Mouse (Mus musculus): ENCODE results near the gene Hephl1. TPM values are rescaled to one million over a fixed set of nuclear protein-coding genes. Genes with fewer than 3 reads are reported as not detected.

Hephl1 gene
- polyA plus RNA-seq (2014; fragmentation: Nextera tagmentation; extraction: Ambion mirVana), result not detected in 2 replicates

DNA sequence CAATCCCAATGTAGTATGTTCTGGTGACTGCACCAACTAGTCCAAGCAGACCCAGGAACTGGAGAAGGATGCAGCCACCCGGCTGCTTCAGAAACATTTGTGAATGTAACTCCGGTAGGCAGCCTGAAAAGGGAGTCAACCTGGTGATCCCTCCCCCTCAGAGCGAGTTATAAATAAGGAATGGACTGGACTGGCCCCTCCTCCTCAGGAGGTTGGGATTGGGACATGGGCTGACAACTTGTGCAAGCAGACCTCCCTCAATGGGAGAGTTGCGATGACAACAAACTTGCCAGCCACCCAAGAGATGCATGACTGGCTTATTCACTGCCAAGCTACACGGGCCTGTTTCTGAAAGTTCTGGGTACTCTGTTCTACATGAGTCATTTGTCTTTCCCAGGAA lies at the start of gene Hephl1:
Gene Hephl1 (minus strand): TSS at position 101 of the 400 bp plus-strand sequence.
- Histone ChIP-seq H3K9me3 (replicated peaks; ENCODE audit: control insufficient read depth, low read length) (no peaks in the 10 kb centered on the region), H3K9ac (replicated peaks; ENCODE audit: low read length) (no peak within 1 kb of the TSS), H3K4me3 (ENCODE audit: low read depth, low read length) (no peak within 1 kb of the TSS), H3K4me1 (ENCODE audit: control insufficient read depth, insufficient read depth, low read length) (no peaks in the 10 kb centered on the region), H3K36me3 (replicated peaks; ENCODE audit: control insufficient read depth, insufficient read depth, low read depth, low read length) (no peaks in the 10 kb centered on the region), H3K4me2 (ENCODE audit: low read depth, low read length) (no peak within 1 kb of the TSS), H3K27me3 (ENCODE audit: control insufficient read depth, insufficient read depth, low read length) (no peaks in the 10 kb centered on the region), H3K27ac (replicated peaks; ENCODE audit: low read depth, low read length) (no peak within 1 kb of the TSS)
- no peak for ATAC-seq (replicated peaks; ENCODE audit: insufficient number of reproducible peaks, low FRiP score, low TSS enrichment, low read depth)
- WGBS, result 78% methylated on average over 5 of the region's 5 CpGs
- DNase-seq (ENCODE audit: low spot score), result no peak

GRCm38 (mm10) chr9:15149246-15149926 lies 37.5 kb upstream of the Hephl1 start:
- 83% methylated on average over 6 of the region's 6 CpGs for WGBS
- H3K36me3 ChIP-seq (replicated peaks; ENCODE audit: control insufficient read depth, insufficient read depth, low read depth, low read length), result no peaks in the 10 kb centered on the region
- no peak overlapping the region for H3K4me2 ChIP-seq (ENCODE audit: low read depth, low read length)
- no peak for DNase-seq (ENCODE audit: low spot score)
- ATAC-seq (replicated peaks; ENCODE audit: insufficient number of reproducible peaks, low FRiP score, low TSS enrichment, low read depth), result no peak
- H3K9me3 ChIP-seq (replicated peaks; ENCODE audit: control insufficient read depth, low read length), result no peaks in the 10 kb centered on the region
- H3K4me3 ChIP-seq (ENCODE audit: low read depth, low read length), result no peak overlapping the region
- no peak overlapping the region for H3K27ac ChIP-seq (replicated peaks; ENCODE audit: low read depth, low read length)
- H3K27me3 ChIP-seq (ENCODE audit: control insufficient read depth, insufficient read depth, low read length), result no peaks in the 10 kb centered on the region
- H3K9ac ChIP-seq (replicated peaks; ENCODE audit: low read length), result no peak overlapping the region
- no peaks in the 10 kb centered on the region for H3K4me1 ChIP-seq (ENCODE audit: control insufficient read depth, insufficient read depth, low read length)

- no peak for ATAC-seq (replicated peaks; ENCODE audit: insufficient number of reproducible peaks, low FRiP score, low TSS enrichment, low read depth)
- no peak overlapping the region for H3K4me2 ChIP-seq (ENCODE audit: low read depth, low read length)
- H3K4me1 ChIP-seq (ENCODE audit: control insufficient read depth, insufficient read depth, low read length), result no peaks in the 10 kb centered on the region
- H3K9ac ChIP-seq (replicated peaks; ENCODE audit: low read length), result no peak overlapping the region
- no peak overlapping the region for H3K4me3 ChIP-seq (ENCODE audit: low read depth, low read length)
- no peaks in the 10 kb centered on the region for H3K9me3 ChIP-seq (replicated peaks; ENCODE audit: control insufficient read depth, low read length)
- 92% methylated on average over 1 of the region's 1 CpGs for WGBS
- H3K27me3 ChIP-seq (ENCODE audit: control insufficient read depth, insufficient read depth, low read length), result no peaks in the 10 kb centered on the region
- no peak overlapping the region for H3K27ac ChIP-seq (replicated peaks; ENCODE audit: low read depth, low read length)
- no peak for DNase-seq (ENCODE audit: low spot score)
- no peaks in the 10 kb centered on the region for H3K36me3 ChIP-seq (replicated peaks; ENCODE audit: control insufficient read depth, insufficient read depth, low read depth, low read length)
Observed at GRCm38 (mm10) chr9:15140546-15140945, 28.6 kb upstream of the Hephl1 start.

DNA sequence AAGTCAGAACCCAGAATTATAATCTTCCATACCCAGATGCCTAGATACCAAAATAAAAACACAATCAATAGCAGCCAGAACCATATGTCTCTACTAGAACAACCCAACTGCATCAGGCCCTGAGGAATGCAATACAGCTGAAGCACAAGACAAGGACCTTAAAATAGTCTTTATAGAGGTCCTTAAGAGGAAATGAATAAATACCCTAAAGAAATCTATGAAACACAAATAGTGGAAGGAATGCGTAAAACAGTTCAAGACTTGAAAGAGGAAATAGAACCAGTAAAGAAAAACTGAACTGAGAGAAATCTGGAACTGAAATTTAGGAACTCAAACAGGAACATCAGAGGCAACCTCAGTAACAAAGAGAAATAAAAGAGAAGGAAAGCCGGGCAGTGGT lies 14.0 kb upstream of the Hephl1 start:
- no peaks in the 10 kb centered on the region for H3K27me3 ChIP-seq (ENCODE audit: control insufficient read depth, insufficient read depth, low read length)
- no peak overlapping the region for H3K27ac ChIP-seq (replicated peaks; ENCODE audit: low read depth, low read length)
- DNase-seq (ENCODE audit: low spot score) (no peak), ATAC-seq (replicated peaks; ENCODE audit: insufficient number of reproducible peaks, low FRiP score, low TSS enrichment, low read depth) (no peak)
- no peaks in the 10 kb centered on the region for H3K9me3 ChIP-seq (replicated peaks; ENCODE audit: control insufficient read depth, low read length)
- no peak overlapping the region for H3K4me2 ChIP-seq (ENCODE audit: low read depth, low read length)
- WGBS, result 99% methylated on average over 2 of the region's 2 CpGs
- H3K9ac ChIP-seq (replicated peaks; ENCODE audit: low read length), result no peak overlapping the region
- H3K4me3 ChIP-seq (ENCODE audit: low read depth, low read length), result no peak overlapping the region
- H3K36me3 ChIP-seq (replicated peaks; ENCODE audit: control insufficient read depth, insufficient read depth, low read depth, low read length), result no peaks in the 10 kb centered on the region
- H3K4me1 ChIP-seq (ENCODE audit: control insufficient read depth, insufficient read depth, low read length), result no peaks in the 10 kb centered on the region

DNA sequence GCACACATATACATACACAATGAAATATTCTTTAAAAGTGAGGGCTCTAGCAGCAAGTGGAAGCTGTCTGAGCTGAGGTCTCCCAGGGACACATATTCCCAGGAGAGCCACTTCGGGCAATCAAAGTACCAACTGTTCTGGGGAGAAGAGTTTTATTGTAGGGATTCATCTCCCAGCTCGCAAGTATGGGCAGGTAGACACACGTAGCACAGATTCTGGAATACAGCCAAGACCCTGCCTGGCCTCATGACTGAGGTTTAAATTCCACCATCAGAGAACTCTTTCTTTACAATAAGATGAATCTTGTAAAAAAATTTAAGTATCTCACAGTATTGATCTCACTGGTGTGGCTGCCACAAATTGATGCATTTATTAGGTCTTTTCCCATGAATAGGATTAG lies 10.5 kb upstream of the Hephl1 start:
- H3K27ac ChIP-seq (replicated peaks; ENCODE audit: low read depth, low read length), result no peak overlapping the region
- no peaks in the 10 kb centered on the region for H3K27me3 ChIP-seq (ENCODE audit: control insufficient read depth, insufficient read depth, low read length)
- no peaks in the 10 kb centered on the region for H3K36me3 ChIP-seq (replicated peaks; ENCODE audit: control insufficient read depth, insufficient read depth, low read depth, low read length)
- no peaks in the 10 kb centered on the region for H3K9me3 ChIP-seq (replicated peaks; ENCODE audit: control insufficient read depth, low read length)
- H3K9ac ChIP-seq (replicated peaks; ENCODE audit: low read length), result no peak overlapping the region
- ATAC-seq (replicated peaks; ENCODE audit: insufficient number of reproducible peaks, low FRiP score, low TSS enrichment, low read depth) (no peak), DNase-seq (ENCODE audit: low spot score) (no peak)
- WGBS, result 84% methylated on average over 3 of the region's 3 CpGs
- no peak overlapping the region for H3K4me2 ChIP-seq (ENCODE audit: low read depth, low read length)
- no peaks in the 10 kb centered on the region for H3K4me1 ChIP-seq (ENCODE audit: control insufficient read depth, insufficient read depth, low read length)
- H3K4me3 ChIP-seq (ENCODE audit: low read depth, low read length), result no peak overlapping the region

DNA sequence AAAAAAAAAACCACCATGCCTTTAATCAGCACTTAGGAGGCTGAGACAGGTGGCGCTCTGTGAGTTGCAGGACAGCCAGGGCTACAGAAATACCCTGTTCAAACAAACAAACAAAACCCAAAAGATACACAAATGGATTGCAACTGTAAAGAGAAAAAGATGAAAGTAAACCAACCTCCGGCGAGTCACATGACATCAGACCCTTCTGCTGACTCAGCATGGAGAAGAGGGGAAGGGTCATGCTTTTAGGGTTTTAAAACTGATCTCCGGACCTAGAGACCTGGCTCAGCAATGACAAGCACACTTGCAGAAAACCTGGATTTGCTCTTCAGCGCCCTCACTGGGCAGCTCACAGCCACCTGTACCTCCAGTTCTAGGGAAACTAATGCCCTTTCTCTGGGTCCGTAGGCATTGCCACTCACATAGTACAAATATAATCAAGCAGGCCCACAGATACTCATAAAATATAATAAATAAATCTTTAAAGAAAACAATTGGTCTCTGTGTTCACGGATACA lies 9.0 kb upstream of the Hephl1 start:
- WGBS, result 53% methylated on average over 7 of the region's 7 CpGs
- no peak overlapping the region for H3K9ac ChIP-seq (replicated peaks; ENCODE audit: low read length)
- ATAC-seq (replicated peaks; ENCODE audit: insufficient number of reproducible peaks, low FRiP score, low TSS enrichment, low read depth), result no peak
- DNase-seq (ENCODE audit: low spot score), result no peak
- no peaks in the 10 kb centered on the region for H3K27me3 ChIP-seq (ENCODE audit: control insufficient read depth, insufficient read depth, low read length)
- no peaks in the 10 kb centered on the region for H3K9me3 ChIP-seq (replicated peaks; ENCODE audit: control insufficient read depth, low read length)
- H3K4me1 ChIP-seq (ENCODE audit: control insufficient read depth, insufficient read depth, low read length), result no peaks in the 10 kb centered on the region
- no peak overlapping the region for H3K4me2 ChIP-seq (ENCODE audit: low read depth, low read length)
- no peaks in the 10 kb centered on the region for H3K36me3 ChIP-seq (replicated peaks; ENCODE audit: control insufficient read depth, insufficient read depth, low read depth, low read length)
- no peak overlapping the region for H3K27ac ChIP-seq (replicated peaks; ENCODE audit: low read depth, low read length)
- H3K4me3 ChIP-seq (ENCODE audit: low read depth, low read length), result no peak overlapping the region

DNA sequence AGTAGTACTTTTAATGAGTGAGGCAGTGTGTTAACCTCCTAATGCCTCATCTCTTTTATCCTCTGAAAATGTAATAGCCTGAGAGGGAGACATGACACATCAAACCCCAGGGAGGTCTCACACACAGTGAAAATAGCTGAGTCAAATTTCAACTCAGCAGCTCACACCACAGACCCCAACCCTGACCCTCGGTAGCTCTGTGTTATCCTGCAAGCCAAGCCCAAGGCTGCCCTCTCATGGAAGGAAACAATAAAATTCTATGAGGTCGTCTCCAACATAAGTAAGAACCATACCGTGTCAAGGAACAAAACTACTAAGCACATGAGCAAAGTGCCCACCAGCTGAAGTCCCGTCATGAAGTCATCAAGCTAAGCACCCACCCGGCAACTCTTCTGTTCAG lies 8.3 kb upstream of the Hephl1 start:
- DNase-seq (ENCODE audit: low spot score) (no peak), ATAC-seq (replicated peaks; ENCODE audit: insufficient number of reproducible peaks, low FRiP score, low TSS enrichment, low read depth) (0 out of 2 replicates have a peak, but pooled peaks have one; percentile 29)
- Histone ChIP-seq H3K9ac (replicated peaks; ENCODE audit: low read length) (no peak overlapping the region), H3K9me3 (replicated peaks; ENCODE audit: control insufficient read depth, low read length) (no peaks in the 10 kb centered on the region), H3K4me2 (ENCODE audit: low read depth, low read length) (no peak overlapping the region), H3K4me1 (ENCODE audit: control insufficient read depth, insufficient read depth, low read length) (no peaks in the 10 kb centered on the region), H3K36me3 (replicated peaks; ENCODE audit: control insufficient read depth, insufficient read depth, low read depth, low read length) (no peaks in the 10 kb centered on the region), H3K27ac (replicated peaks; ENCODE audit: low read depth, low read length) (no peak overlapping the region), H3K4me3 (ENCODE audit: low read depth, low read length) (no peak overlapping the region), H3K27me3 (ENCODE audit: control insufficient read depth, insufficient read depth, low read length) (no peaks in the 10 kb centered on the region)
- 46% methylated on average over 5 of the region's 5 CpGs for whole genome bisulfite sequencing

- H3K4me2 ChIP-seq (ENCODE audit: low read depth, low read length), result no peak overlapping the region
- ATAC-seq (replicated peaks; ENCODE audit: insufficient number of reproducible peaks, low FRiP score, low TSS enrichment, low read depth) (no peak), DNase-seq (ENCODE audit: low spot score) (no peak)
- 69% methylated on average over 1 of the region's 1 CpGs for WGBS
- H3K36me3 ChIP-seq (replicated peaks; ENCODE audit: control insufficient read depth, insufficient read depth, low read depth, low read length), result no peaks in the 10 kb centered on the region
- no peaks in the 10 kb centered on the region for H3K9me3 ChIP-seq (replicated peaks; ENCODE audit: control insufficient read depth, low read length)
- no peak overlapping the region for H3K4me3 ChIP-seq (ENCODE audit: low read depth, low read length)
- H3K27ac ChIP-seq (replicated peaks; ENCODE audit: low read depth, low read length), result no peak overlapping the region
- H3K27me3 ChIP-seq (ENCODE audit: control insufficient read depth, insufficient read depth, low read length), result no peaks in the 10 kb centered on the region
- no peak overlapping the region for H3K9ac ChIP-seq (replicated peaks; ENCODE audit: low read length)
- no peaks in the 10 kb centered on the region for H3K4me1 ChIP-seq (ENCODE audit: control insufficient read depth, insufficient read depth, low read length)
Observed at GRCm38 (mm10) chr9:15119515-15119914, 7.6 kb upstream of the Hephl1 start.
